Mouse (Mus musculus) MEL (cell line): ENCODE measurements around the gene Aff1. TPM values are rescaled to one million over a fixed set of nuclear protein-coding genes. Genes with fewer than 3 reads are reported as not detected.

Experiments used
- DNase-seq: peaks from one replicate; pipeline ENCODE4 v3.0.0; 2011; ENCODE audit warnings: low read depth, low spot score
- H3K27ac ChIP-seq: 2 replicates; pipeline ENCODE4 v1.5.1; 2012; ENCODE audit warnings: low read depth, mild to moderate bottlenecking, control low read depth, low read length, moderate library complexity; ENCODE audit not compliant: control insufficient read depth
- H3K27me3 ChIP-seq, 2 experiments: fragments of 150-350 bp in 1 of 2; sonication (generic) in 1 of 2; 2 replicates each; pipeline ENCODE4 v1.6.1; 2012; ENCODE audit warnings: low read length in 2 of 2, mild to moderate bottlenecking in 2 of 2, improper control_type of control experiment in 1 of 2, moderate library complexity in 1 of 2; ENCODE audit not compliant: insufficient read depth in 2 of 2, control insufficient read depth in 1 of 2
- H3K36me3 ChIP-seq, 2 experiments: 2 replicates each; pipeline ENCODE4 v1.6.1; 2012 to 2014; ENCODE audit warnings: low read length in 2 of 2, improper control_type of control experiment in 1 of 2, inconsistent platforms in 1 of 2, mild to moderate bottlenecking in 1 of 2; ENCODE audit not compliant: insufficient read depth in 2 of 2, control insufficient read depth in 1 of 2
- H3K4me1 ChIP-seq, 2 experiments: fragments of 150-350 bp in 1 of 2; sonication (generic) in 1 of 2; 2 replicates each; pipeline ENCODE4 v1.6.1; 2012; ENCODE audit warnings: low read length in 2 of 2, improper control_type of control experiment in 1 of 2, mild to moderate bottlenecking in 1 of 2; ENCODE audit not compliant: insufficient read depth in 2 of 2, control insufficient read depth in 1 of 2
- H3K4me3 ChIP-seq, 2 experiments: fragments of 150-350 bp in 1 of 2; sonication (generic) in 1 of 2; 2 replicates each; pipeline ENCODE4 v1.5.1; 2012; ENCODE audit warnings: low read depth in 2 of 2, low read length in 2 of 2, mild to moderate bottlenecking in 2 of 2, moderate library complexity in 2 of 2, control low read depth in 1 of 2, improper control_type of control experiment in 1 of 2; ENCODE audit not compliant: control insufficient read depth in 1 of 2, insufficient read depth in 1 of 2
- H3K79me2 ChIP-seq: 2 replicates; pipeline ENCODE4 v1.6.1; 2012; ENCODE audit warnings: mild to moderate bottlenecking, low read length, moderate library complexity; ENCODE audit not compliant: control insufficient read depth, poor library complexity, insufficient read depth
- H3K9ac ChIP-seq: 2 replicates; pipeline ENCODE4 v1.6.1; 2012; ENCODE audit warnings: low read depth, mild to moderate bottlenecking, control low read depth, low read length, moderate library complexity; ENCODE audit not compliant: control insufficient read depth, poor library complexity, severe bottlenecking
- H3K9me3 ChIP-seq: fragments of 150-350 bp; sonication (generic); replicated peaks from 2 replicates; pipeline ENCODE4 v1.6.1; 2012; ENCODE audit warnings: mild to moderate bottlenecking, low read length, improper control_type of control experiment, moderate library complexity; ENCODE audit not compliant: insufficient read depth
- BHLHE40 ChIP-seq: IDR thresholded peaks from 2 replicates; pipeline ENCODE4 v1.6.1; 2012; ENCODE audit warnings: low read depth, mild to moderate bottlenecking, inconsistent platforms, low read length, improper control_type of control experiment, borderline replicate concordance
- CHD2 ChIP-seq: IDR thresholded peaks from 2 replicates; pipeline ENCODE4 v1.6.1; 2011; ENCODE audit warnings: low read length, improper control_type of control experiment
- CTCF ChIP-seq, 3 experiments: IDR thresholded peaks in 2 of 3; conservative IDR thresholded peaks in 1 of 3; 2 replicates each; pipeline ENCODE4 v1.5.1; 2011 to 2012; ENCODE audit warnings: low read length in 3 of 3, low read depth in 2 of 3, mild to moderate bottlenecking in 2 of 3, improper control_type of control experiment in 1 of 3, inconsistent platforms in 1 of 3, mixed read lengths in 1 of 3, moderate library complexity in 1 of 3; ENCODE audit not compliant: control insufficient read depth in 1 of 3, insufficient read depth in 1 of 3, poor library complexity in 1 of 3, severe bottlenecking in 1 of 3
- E2F4 ChIP-seq: IDR thresholded peaks from 2 replicates; pipeline ENCODE4 v1.6.1; 2011; ENCODE audit warnings: low read depth, low read length, improper control_type of control experiment, borderline replicate concordance
- EP300 ChIP-seq, 2 experiments: IDR thresholded peaks; 2 replicates each; pipeline ENCODE4 v1.6.1; 2011; ENCODE audit warnings: improper control_type of control experiment in 2 of 2, low read length in 2 of 2, low read depth in 1 of 2, mild to moderate bottlenecking in 1 of 2
- ETS1 ChIP-seq: IDR thresholded peaks from 2 replicates; pipeline ENCODE4 v1.6.1; 2012; ENCODE audit warnings: low read depth, mild to moderate bottlenecking, inconsistent platforms, low read length, improper control_type of control experiment, moderate library complexity
- GATA1 ChIP-seq: IDR thresholded peaks from 2 replicates; pipeline ENCODE4 v1.6.1; 2011; ENCODE audit warnings: low read depth, low read length, improper control_type of control experiment
- HCFC1 ChIP-seq: IDR thresholded peaks from 2 replicates; pipeline ENCODE4 v1.6.1; 2012; ENCODE audit warnings: low read depth, mild to moderate bottlenecking, inconsistent platforms, low read length, improper control_type of control experiment, moderate library complexity
- JUND ChIP-seq: IDR thresholded peaks from 2 replicates; pipeline ENCODE4 v1.6.1; 2011; ENCODE audit warnings: low read depth, mild to moderate bottlenecking, improper control_type of control experiment, low read length
- KAT2A ChIP-seq: conservative IDR thresholded peaks from 2 replicates; pipeline ENCODE4 v1.6.1; 2012; ENCODE audit warnings: low read depth, low read length, improper control_type of control experiment, inconsistent platforms
- MAZ ChIP-seq: IDR thresholded peaks from 2 replicates; pipeline ENCODE4 v1.6.1; 2012; ENCODE audit warnings: low read depth, mild to moderate bottlenecking, inconsistent platforms, low read length, improper control_type of control experiment
- MEF2A ChIP-seq: IDR thresholded peaks from 2 replicates; pipeline ENCODE4 v1.6.1; 2014; ENCODE audit warnings: low read depth, mild to moderate bottlenecking, inconsistent platforms, low read length, improper control_type of control experiment; ENCODE audit not compliant: poor library complexity, insufficient replicate concordance, severe bottlenecking; ENCODE audit errors: extremely low read depth
- MYC ChIP-seq: IDR thresholded peaks from 2 replicates; pipeline ENCODE4 v1.6.1; 2011; ENCODE audit warnings: low read depth, mild to moderate bottlenecking, low read length, improper control_type of control experiment, moderate library complexity
- NELFE ChIP-seq: IDR thresholded peaks from 2 replicates; pipeline ENCODE4 v1.6.1; 2011; ENCODE audit warnings: low read depth, low read length, improper control_type of control experiment
- NRF1 ChIP-seq: IDR thresholded peaks from 2 replicates; pipeline ENCODE4 v1.6.1; 2014; ENCODE audit warnings: low read depth, mild to moderate bottlenecking, inconsistent platforms, low read length, improper control_type of control experiment, moderate library complexity; ENCODE audit not compliant: poor library complexity, insufficient read depth, severe bottlenecking
- POLR2AphosphoS2 ChIP-seq: IDR thresholded peaks from 2 replicates; pipeline ENCODE4 v1.6.1; 2011; ENCODE audit warnings: low read length, improper control_type of control experiment
- RAD21 ChIP-seq: IDR thresholded peaks from 2 replicates; pipeline ENCODE4 v1.6.1; 2011; ENCODE audit warnings: mild to moderate bottlenecking, low read depth, low read length, improper control_type of control experiment
- RCOR1 ChIP-seq: IDR thresholded peaks from 2 replicates; pipeline ENCODE4 v1.6.1; 2012; ENCODE audit warnings: low read depth, mild to moderate bottlenecking, inconsistent platforms, low read length, improper control_type of control experiment
- UBTF ChIP-seq: IDR thresholded peaks from 2 replicates; pipeline ENCODE4 v1.6.1; 2012; ENCODE audit warnings: low read depth, mild to moderate bottlenecking, inconsistent platforms, low read length, improper control_type of control experiment, moderate library complexity, borderline replicate concordance; ENCODE audit not compliant: insufficient read depth
- USF1 ChIP-seq: IDR thresholded peaks from 2 replicates; pipeline ENCODE4 v1.6.1; 2014; ENCODE audit warnings: low read depth, mild to moderate bottlenecking, inconsistent platforms, low read length, improper control_type of control experiment, moderate library complexity
- ZKSCAN1 ChIP-seq: IDR thresholded peaks from 2 replicates; pipeline ENCODE4 v1.6.1; 2012; ENCODE audit warnings: low read depth, mild to moderate bottlenecking, inconsistent platforms, low read length, improper control_type of control experiment, moderate library complexity
- ZNF384 ChIP-seq: IDR thresholded peaks from 2 replicates; pipeline ENCODE4 v1.6.1; 2012; ENCODE audit warnings: low read depth, mild to moderate bottlenecking, inconsistent platforms, low read length, improper control_type of control experiment
- polyA plus RNA-seq, 2 experiments: library from polyadenylated mRNA; stranded (reverse) in 1 of 2; unstranded in 1 of 2; fragments of >175 nt in 1 of 2; fragments of >200 nt in 1 of 2; gene quantifications; 2 replicates each; pipeline versions ENCODE4 v1.2.1 to v1.2.4; 2012; ENCODE audit warnings: low replicate concordance in 2 of 2, low read depth in 1 of 2; ENCODE audit not compliant: insufficient read length in 2 of 2, insufficient read depth in 1 of 2, missing spikeins in 1 of 2
- total RNA-seq: library from RNA; depleted of rRNA; stranded (reverse); fragments of 300-350 nt; gene quantifications from 2 replicates; pipeline ENCODE4 v1.2.3, GENCODE M21; 2012

Aff1 gene
- total and polyA plus RNA-seq, 3 experiments = 5.4 to 13.4 TPM; not detected in 1

DNA sequence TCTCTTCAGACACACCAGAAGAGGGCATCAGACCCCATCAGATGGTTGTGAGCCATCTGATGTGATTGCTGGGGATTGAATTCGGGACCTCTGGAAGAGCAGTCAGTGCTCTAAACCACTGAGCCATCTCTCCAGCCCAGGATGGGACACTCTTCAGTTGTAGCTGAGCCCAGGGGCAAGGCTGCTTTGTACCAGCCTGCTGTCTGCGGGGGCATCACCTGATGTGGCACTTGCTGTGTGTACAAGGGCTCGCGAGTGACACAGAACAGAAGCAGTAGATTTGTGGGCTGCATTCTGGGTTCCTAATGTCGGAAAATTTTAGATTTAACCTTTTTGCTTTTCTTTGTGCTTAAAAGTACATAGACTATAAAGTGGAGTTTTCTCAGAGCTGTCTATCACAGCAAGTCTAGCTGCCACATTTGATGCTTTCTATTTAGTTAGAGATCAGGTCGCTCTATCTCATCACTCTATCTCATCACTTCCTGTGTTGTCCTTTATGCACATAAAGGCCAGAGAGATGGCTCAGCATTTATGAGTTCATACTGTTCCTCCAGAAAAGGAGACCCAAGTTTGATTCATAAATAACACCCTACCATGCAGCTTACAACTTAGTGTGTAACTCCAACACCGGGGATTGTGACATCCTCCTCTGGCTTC lies 117.6 kb downstream of the Aff1 start:
- H3K27ac ChIP-seq = no peak overlapping the region
- H3K9ac ChIP-seq = no peak overlapping the region
- no peaks in the 10 kb centered on the region for H3K79me2 ChIP-seq
- H3K4me3 ChIP-seq = no peak overlapping the region
- H3K9me3 ChIP-seq = no peaks in the 10 kb centered on the region
- TF ChIP-seq ETS1 = no peak
- TF ChIP-seq UBTF = no peak
- TF ChIP-seq E2F4 = no peak
- TF ChIP-seq EP300 (IDR thresholded peaks at IDR 0.05; ENCODE audit: low read depth in 1 of 2, low read length in 2 of 2) = no peak
- no peak for TF ChIP-seq USF1
- TF ChIP-seq, all 39 proteins: peak for 0
- DNase-seq = no peak
- Histone ChIP-seq H3K36me3 (peaks cover 7 to 9% of the 10 kb centered on the region in 2 experiments), H3K27me3 (no peaks in the 10 kb centered on the region), H3K4me1 (peaks cover 2 to 8% of the 10 kb centered on the region in 2 experiments; a peak in 3 of 4 replicates)

DNA sequence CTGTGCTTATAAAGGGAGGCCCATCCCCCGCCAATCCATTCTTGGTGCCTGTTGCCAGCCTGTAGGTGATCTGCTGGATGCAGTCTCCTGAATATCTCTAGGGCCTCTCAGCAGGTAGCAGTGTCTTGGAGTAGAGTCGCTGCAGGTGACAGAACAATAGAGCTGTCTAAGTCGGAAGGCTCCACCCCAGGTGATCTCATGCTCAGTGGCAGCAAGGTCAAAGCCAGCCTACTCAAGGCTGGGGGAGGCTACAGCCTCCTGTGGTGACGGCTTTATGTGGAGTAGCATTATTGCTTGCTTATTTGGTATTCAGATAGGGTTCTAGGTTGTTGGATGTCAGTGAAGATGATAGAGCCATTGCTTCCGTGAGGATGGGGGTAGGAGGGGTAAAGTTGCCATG lies 121.1 kb downstream of the Aff1 start:
- H3K4me1 ChIP-seq = peaks cover 4 to 14% of the 10 kb centered on the region in 2 experiments
- no peak for DNase-seq
- H3K79me2 ChIP-seq = no peaks in the 10 kb centered on the region
- no peak overlapping the region for H3K4me3 ChIP-seq
- H3K9ac ChIP-seq = no peak overlapping the region
- no peak overlapping the region for H3K27ac ChIP-seq
- H3K36me3 ChIP-seq = peaks cover 11 to 19% of the 10 kb centered on the region in 2 experiments
- H3K9me3 ChIP-seq = no peaks in the 10 kb centered on the region
- H3K27me3 ChIP-seq = no peaks in the 10 kb centered on the region
- no peak for TF ChIP-seq CHD2
- TF ChIP-seq EP300 (IDR thresholded peaks at IDR 0.05; ENCODE audit: low read depth in 1 of 2, low read length in 2 of 2) = no peak
- TF ChIP-seq ZNF384 = no peak
- TF ChIP-seq BHLHE40 = no peak
- no peak for TF ChIP-seq MYC
- TF ChIP-seq CTCF (IDR thresholded peaks at IDR 0.05 in 2 of 3, conservative IDR thresholded peaks at IDR 0.05 in 1 of 3; ENCODE audit: control insufficient read depth in 1 of 3, insufficient read depth in 1 of 3, low read depth in 2 of 3, low read length in 3 of 3, poor library complexity in 1 of 3, severe bottlenecking in 1 of 3) = no peak
- no peak for TF ChIP-seq NELFE
- TF ChIP-seq GATA1 = no peak
- no peak for TF ChIP-seq ZKSCAN1
- no peak for TF ChIP-seq POLR2AphosphoS2
- TF ChIP-seq HCFC1 = no peak
- TF ChIP-seq JUND = no peak
- TF ChIP-seq MAZ = no peak
- no peak for TF ChIP-seq MEF2A
- TF ChIP-seq NRF1 = no peak
- TF ChIP-seq KAT2A = no peak
- no peak for TF ChIP-seq RAD21
- TF ChIP-seq RCOR1 = no peak
